Mouse (Mus musculus): Measurements from ENCODE around the gene Arfgap3.
"Not testable (repeated sequence)": the region's sequence is repeated elsewhere in the genome, so short reads cannot be mapped to it uniquely, and the experiment has no call there.

The Arfgap3 gene

DNA sequence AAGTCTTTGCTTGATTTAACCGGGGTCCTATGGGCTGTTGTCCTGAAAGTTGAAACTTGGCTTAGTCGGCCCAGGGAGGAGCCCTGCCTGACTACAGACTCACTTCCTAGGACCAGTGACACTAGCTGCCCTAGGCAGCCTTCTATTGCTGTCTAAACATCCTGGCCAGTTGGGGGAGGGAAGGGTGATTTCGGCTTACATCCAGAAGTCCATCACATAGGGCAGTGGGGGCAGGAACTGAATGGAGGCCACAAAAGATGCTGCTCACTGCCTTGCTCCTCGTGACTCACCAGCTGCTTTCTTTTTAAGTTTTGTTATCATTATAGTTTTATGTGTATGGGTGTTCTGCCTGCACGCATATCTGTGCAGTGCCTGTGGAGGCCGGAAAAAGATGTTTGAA, 56.9 kb downstream of the Arfgap3 start:
- DNase-seq, result no peak

- no peak for DNase-seq
Measured at GRCm38 (mm10) chr15:83292261-83293056, 57.6 kb downstream of the Arfgap3 start.

- DNase-seq, result no peak
Measured at GRCm38 (mm10) chr15:83290899-83291298, 59.1 kb downstream of the Arfgap3 start.

DNA sequence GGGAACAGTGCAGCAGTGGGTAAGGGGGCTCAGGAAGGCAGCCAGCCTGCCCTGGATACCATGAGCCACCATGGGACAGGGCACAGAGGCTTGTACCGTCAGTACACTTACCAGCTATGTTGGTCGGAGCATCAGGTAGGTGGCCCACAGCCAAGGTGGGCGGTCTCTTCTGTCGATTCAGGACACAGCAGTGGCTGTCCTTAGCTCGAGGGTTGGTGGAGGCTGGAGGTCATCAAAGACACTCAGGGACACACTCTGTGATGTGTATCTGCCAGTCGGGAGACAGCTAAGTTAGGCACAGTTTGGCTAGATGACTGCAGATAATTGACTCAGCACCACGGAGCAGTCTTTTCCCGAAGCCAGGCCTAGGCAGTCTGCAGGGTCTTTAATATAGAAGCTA, 65.2 kb downstream of the Arfgap3 start:
- DNase-seq, result no peak

- DNase-seq, result no peak
Measured at GRCm38 (mm10) chr15:83282397-83282796, 67.7 kb downstream of the Arfgap3 start.

GRCm38 (mm10) chr15:83281303-83281702, 68.7 kb downstream of the Arfgap3 start:
- DNase-seq, result no peak

GRCm38 (mm10) chr15:83278579-83278978, 71.5 kb downstream of the Arfgap3 start:
- DNase-seq, result no peak

DNA sequence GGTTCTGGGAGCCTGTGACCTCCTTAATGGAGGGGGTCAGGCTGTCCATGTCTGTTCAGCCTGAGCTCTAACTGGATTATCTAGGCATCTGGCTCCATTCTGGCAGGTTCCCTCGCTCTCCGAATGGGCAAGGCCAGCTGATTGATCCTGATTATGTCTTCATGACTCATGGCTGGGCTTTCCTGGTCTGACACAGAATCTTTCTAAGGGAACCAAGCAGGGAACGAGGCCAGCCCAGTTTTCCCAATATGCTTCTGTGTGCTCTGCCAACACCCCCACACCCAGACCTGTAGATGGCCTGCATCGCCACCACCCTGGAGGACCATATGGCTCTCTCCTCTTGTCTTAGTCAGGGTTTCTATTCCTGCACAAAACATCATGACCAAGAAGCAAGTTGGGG, 72.6 kb downstream of the Arfgap3 start:
- peak; percentile 33 for DNase-seq

- not testable (repeated sequence) for DNase-seq
Measured at GRCm38 (mm10) chr15:83274237-83274636, 75.8 kb downstream of the Arfgap3 start.

GRCm38 (mm10) chr15:83273017-83273416, 77.0 kb downstream of the Arfgap3 start:
- no peak for DNase-seq

DNA sequence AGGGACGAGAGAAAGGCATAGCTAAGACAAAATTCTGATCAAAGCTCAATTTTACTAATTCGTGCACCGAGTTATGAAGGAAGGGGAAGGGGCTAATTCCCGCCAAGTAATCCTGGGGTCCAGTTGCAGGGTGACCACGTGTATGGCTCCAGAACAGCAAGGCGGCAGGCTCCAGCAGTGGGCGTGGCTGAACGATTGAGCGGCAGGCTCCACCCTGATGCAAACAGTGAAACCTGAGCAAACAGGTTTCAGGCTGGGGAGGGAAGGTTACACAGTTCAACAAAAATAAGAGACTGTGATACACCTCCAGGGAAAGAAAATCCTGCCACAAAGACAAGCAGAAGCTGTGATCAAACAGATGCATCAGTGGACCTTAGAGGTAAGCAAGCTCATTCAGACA, 78.8 kb downstream of the Arfgap3 start:
- not testable (repeated sequence) for DNase-seq

- not testable (repeated sequence) for DNase-seq
Measured at GRCm38 (mm10) chr15:83269985-83270384, 80.1 kb downstream of the Arfgap3 start.

GRCm38 (mm10) chr15:83268428-83268827, 81.6 kb downstream of the Arfgap3 start:
- DNase-seq, result not testable (repeated sequence)

DNA sequence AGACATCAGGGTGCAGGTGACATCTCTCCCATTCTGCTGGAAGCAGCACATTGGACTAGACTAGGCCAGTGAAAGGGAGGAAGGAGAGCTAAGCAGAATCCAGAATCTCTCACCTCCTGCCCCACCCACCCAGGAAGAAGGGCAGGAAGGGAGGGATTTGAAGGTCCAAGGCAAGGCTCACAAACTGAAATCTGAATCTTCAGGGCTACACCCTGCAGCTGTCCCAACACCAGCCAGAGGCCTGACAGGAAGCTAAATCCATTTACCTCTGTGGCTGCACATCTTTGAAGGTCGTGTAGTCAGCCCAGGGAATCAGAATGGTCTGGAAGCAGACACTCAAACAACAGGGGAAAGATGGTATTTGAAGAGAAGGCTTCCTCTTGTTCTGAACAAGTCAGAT, 84.8 kb downstream of the Arfgap3 start:
- DNase-seq, result no peak

DNA sequence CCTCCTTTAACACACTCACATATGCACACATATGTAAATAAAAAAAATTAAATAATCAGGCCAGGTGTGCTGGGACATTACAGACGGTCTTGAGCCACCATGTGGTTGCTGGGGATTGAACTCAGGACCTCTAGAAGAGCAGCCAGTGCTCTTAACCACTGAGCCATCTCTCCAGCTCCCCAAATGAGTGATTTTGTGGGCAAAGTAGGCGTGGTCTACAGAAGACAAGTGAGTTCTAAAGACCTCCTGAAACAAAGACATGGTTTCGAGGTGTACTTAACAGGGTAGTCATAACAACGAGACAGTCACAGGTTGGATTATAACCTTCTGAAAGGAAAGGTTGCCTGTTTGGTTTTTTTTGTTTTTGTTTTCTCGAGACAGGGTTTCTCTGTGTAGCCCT, 86.6 kb downstream of the Arfgap3 start:
- DNase-seq, result no peak

DNA sequence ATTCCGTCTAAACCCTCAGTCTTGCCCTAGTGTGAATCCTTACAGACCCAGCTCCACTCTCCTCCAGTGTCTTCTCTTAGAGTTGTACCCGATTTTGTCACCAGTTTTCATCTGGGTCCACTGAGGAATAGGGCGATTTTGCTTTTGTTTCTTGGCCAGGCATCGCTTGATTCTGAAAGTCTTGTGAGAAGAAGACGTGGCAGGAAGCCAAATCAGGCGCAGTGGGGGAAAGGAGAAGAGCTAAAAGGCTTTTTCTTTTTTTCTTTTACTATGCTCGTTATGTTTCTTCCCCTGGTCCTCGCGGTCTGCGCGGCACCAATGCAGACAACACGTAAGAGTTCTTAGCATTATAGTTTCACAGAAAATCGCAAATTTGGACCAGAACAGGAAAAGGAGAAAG, 92.1 kb downstream of the Arfgap3 start:
- no peak for DNase-seq

DNA sequence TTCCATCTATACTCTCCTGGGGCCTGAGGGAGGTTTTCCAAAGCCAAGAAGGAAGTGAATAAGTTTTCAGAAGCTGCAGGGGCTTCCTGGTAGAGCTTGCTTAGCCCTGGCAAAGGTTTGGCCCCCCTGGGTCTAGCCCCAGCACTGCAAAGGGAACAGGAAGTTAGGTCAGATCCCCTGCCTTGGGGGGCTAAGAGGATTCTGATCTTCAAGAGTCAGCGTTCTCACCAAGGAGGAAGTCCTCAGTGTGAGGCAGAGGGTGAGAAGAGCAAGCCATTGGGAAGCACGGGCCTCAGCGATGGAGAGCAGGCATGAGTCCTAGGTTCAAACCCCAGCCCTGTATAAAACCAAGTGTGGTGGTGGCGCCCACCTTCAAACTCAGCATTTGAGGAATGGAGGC, 93.6 kb downstream of the Arfgap3 start:
- DNase-seq, result no peak

GRCm38 (mm10) chr15:83255944-83256343, 94.1 kb downstream of the Arfgap3 start:
- DNase-seq, result no peak

DNA sequence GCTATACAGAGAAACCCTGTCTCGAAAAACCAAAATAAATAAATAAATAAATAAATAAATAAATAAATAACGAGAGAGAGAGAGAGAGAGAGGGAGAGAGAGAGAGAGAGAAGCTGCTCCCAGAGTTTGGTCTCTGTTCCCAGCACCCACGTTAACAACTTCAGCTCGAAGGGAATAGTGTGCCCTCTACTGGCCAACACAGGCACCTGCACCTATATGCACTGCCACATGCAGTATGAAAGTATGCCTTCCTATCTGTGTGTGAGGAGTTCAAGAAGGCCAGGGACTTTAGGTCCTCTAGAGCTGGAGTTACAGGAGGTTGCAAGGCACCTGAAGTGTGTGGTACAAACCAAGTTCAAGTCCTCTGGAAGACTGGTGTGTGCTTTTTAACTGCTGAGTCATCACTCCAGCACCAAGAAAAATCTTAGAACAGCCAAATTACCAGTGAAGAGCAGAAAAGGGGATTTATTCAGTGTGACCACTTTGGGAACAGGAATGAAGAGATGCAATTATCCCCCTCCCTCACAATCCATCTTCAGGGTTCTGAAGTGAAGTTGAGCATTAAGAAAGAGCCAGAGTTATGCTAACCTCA, 94.8 kb downstream of the Arfgap3 start:
- DNase-seq, result no peak

- no peak for DNase-seq
Measured at GRCm38 (mm10) chr15:83254372-83255070, 95.5 kb downstream of the Arfgap3 start.

GRCm38 (mm10) chr15:83252060-83252459, 98.0 kb downstream of the Arfgap3 start:
- no peak for DNase-seq

DNA sequence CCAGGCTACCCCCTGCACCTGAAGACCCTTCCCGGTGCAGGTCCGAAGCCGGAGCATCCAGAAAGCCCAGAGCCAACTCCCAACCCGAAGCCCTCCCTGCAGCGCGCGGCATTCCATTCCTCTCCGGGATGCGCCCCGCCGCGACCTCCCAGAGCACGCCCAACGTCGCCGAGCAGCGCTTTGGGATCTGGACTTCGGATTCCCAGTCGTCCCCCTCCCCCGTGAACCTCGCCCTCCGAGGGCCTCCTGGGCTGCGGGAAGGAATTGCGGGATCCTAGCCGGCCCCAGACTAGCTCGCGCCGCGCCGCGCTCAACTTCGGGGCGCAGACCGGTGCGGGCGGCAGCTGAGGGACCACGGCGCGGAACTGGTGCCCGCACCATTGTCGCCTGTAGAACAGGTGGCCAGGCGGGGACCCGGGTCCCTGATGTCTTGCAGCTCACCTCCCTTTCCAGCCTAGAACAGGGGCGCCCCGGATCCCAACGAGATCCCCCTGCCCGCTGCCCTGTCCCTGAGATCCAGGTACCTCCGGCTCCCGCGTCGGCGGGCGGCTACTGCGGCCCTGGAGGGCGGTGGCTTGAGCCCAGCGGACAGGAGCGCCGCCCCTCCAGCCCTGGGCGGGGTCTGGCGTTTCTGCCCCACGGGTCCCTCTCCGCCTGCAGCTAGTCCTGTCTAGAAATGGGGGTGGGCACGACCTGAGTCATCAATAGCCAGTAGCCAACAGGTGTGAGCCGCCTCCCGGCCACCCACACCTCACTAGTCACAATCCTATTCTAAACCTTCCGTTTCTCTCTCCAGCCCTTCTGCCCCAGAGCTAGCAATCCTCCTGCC, 98.7 kb downstream of the Arfgap3 start, which contains the start of gene A4galt:
A4galt (minus strand) TSS at position 599 of the 829 bp plus-strand sequence.
- no peak for DNase-seq

GRCm38 (mm10) chr15:83250651-83251175, 99.3 kb downstream of the Arfgap3 start:
- DNase-seq, result no peak
